Mouse (Mus musculus): ENCODE measurements around the gene Tor3a.

DNA sequence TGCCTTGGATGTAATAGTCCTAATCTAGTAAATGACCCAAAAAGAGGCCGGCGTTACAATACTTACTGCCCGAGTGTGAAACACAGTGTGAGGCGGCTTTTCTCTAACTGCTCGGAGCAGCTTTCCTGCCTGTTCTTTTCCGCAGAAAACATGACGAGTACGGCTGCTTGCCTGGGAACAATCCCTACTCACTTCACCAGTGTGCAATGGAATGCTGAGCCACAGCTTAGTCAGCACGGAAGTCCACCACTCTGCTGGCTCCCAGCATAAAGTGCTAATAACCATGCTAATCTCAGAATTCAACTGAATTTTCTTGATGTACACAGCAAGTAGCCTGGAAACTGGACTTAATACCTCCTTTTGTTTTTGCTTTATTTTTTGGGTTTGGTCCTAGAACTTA, 5.4 kb upstream of the Tor3a start:
- TF ChIP-seq CTCF (IDR thresholded peaks at IDR 0.05; ENCODE audit: low read depth) = no peak
- TF ChIP-seq EP300 (IDR thresholded peaks at IDR 0.05; ENCODE audit: low read depth) = no peak
